Mouse (Mus musculus): ENCODE measurements around the gene Gm11099. TPM values are rescaled to one million over a fixed set of nuclear protein-coding genes. Genes with fewer than 3 reads are reported as not detected.

Gm11099 gene
- polyA plus RNA-seq, 1 experiment from 2014 or later: not detected

GRCm38 (mm10) chr2:58879876-58880275 lies 20.6 kb downstream of the Gm11099 start:
- ATAC-seq (ENCODE audit: low FRiP score) (no peak), DNase-seq (ENCODE audit: low spot score) (no peak)
- no peak overlapping the region for H3K27ac ChIP-seq (ENCODE audit: low read depth, low read length)
- H3K4me2 ChIP-seq (replicated peaks; ENCODE audit: low read depth, low read length): no peak overlapping the region
- no peaks in the 10 kb centered on the region for H3K4me1 ChIP-seq (replicated peaks; ENCODE audit: control insufficient read depth, insufficient read depth, low read length)
- H3K36me3 ChIP-seq (ENCODE audit: control insufficient read depth, insufficient read depth, low read length): no peaks in the 10 kb centered on the region
- no peak overlapping the region for H3K9ac ChIP-seq (ENCODE audit: low read depth, low read length)
- H3K27me3 ChIP-seq (ENCODE audit: control insufficient read depth, insufficient read depth, low read length): no peaks in the 10 kb centered on the region
- H3K9me3 ChIP-seq (ENCODE audit: control insufficient read depth, low read length): no peaks in the 10 kb centered on the region
- WGBS: 42% methylated on average over 3 of the region's 3 CpGs
- H3K4me3 ChIP-seq (ENCODE audit: low read depth, low read length): no peak overlapping the region

- no peaks in the 10 kb centered on the region for H3K27me3 ChIP-seq (ENCODE audit: control insufficient read depth, insufficient read depth, low read length)
- DNase-seq (ENCODE audit: low spot score): no peak
- 72% methylated on average over 4 of the region's 4 CpGs for WGBS
Measured at GRCm38 (mm10) chr2:58905057-58905456, 45.8 kb downstream of the Gm11099 start.

GRCm38 (mm10) chr2:58906814-58907516 lies 47.7 kb downstream of the Gm11099 start:
- DNase-seq (ENCODE audit: low spot score) (peak; percentile 12), ATAC-seq (ENCODE audit: low FRiP score) (no peak)
- Histone ChIP-seq H3K4me2 (replicated peaks; ENCODE audit: low read depth, low read length) (no peak overlapping the region), H3K27ac (ENCODE audit: low read depth, low read length) (no peak overlapping the region), H3K4me3 (ENCODE audit: low read depth, low read length) (no peak overlapping the region), H3K36me3 (ENCODE audit: control insufficient read depth, insufficient read depth, low read length) (no peaks in the 10 kb centered on the region), H3K9me3 (ENCODE audit: control insufficient read depth, low read length) (no peaks in the 10 kb centered on the region), H3K4me1 (replicated peaks; ENCODE audit: control insufficient read depth, insufficient read depth, low read length) (peaks cover 3% of the 10 kb centered on the region; the same call in 1 of the 2 replicates), H3K27me3 (ENCODE audit: control insufficient read depth, insufficient read depth, low read length) (no peaks in the 10 kb centered on the region), H3K9ac (ENCODE audit: low read depth, low read length) (no peak overlapping the region)
- WGBS: 41% methylated on average over 14 of the region's 14 CpGs

More at GRCm38 (mm10) chr2:58905057-58905456, 45.8 kb downstream of the Gm11099 start:
- H3K4me1 ChIP-seq (replicated peaks; ENCODE audit: control insufficient read depth, insufficient read depth, low read length): peaks cover 3% of the 10 kb centered on the region; the same call in 1 of the 2 replicates
- no peak overlapping the region for H3K9ac ChIP-seq (ENCODE audit: low read depth, low read length)
- H3K4me2 ChIP-seq (replicated peaks; ENCODE audit: low read depth, low read length): no peak overlapping the region
- H3K4me3 ChIP-seq (ENCODE audit: low read depth, low read length): no peak overlapping the region
- no peaks in the 10 kb centered on the region for H3K36me3 ChIP-seq (ENCODE audit: control insufficient read depth, insufficient read depth, low read length)
- no peak overlapping the region for H3K27ac ChIP-seq (ENCODE audit: low read depth, low read length)
- ATAC-seq (ENCODE audit: low FRiP score): no peak
- H3K9me3 ChIP-seq (ENCODE audit: control insufficient read depth, low read length): no peaks in the 10 kb centered on the region

GRCm38 (mm10) chr2:58912339-58912738 lies 53.1 kb downstream of the Gm11099 start:
- H3K27ac ChIP-seq (ENCODE audit: low read depth, low read length): no peak overlapping the region
- H3K4me3 ChIP-seq (ENCODE audit: low read depth, low read length): no peak overlapping the region
- ATAC-seq (ENCODE audit: low FRiP score) (no peak), DNase-seq (ENCODE audit: low spot score) (no peak)
- no peak overlapping the region for H3K4me2 ChIP-seq (replicated peaks; ENCODE audit: low read depth, low read length)
- no peaks in the 10 kb centered on the region for H3K27me3 ChIP-seq (ENCODE audit: control insufficient read depth, insufficient read depth, low read length)
- no peak overlapping the region for H3K9ac ChIP-seq (ENCODE audit: low read depth, low read length)
- H3K4me1 ChIP-seq (replicated peaks; ENCODE audit: control insufficient read depth, insufficient read depth, low read length): no peaks in the 10 kb centered on the region
- no peaks in the 10 kb centered on the region for H3K9me3 ChIP-seq (ENCODE audit: control insufficient read depth, low read length)
- H3K36me3 ChIP-seq (ENCODE audit: control insufficient read depth, insufficient read depth, low read length): no peaks in the 10 kb centered on the region
- WGBS: 95% methylated on average over 8 of the region's 9 CpGs

- H3K9me3 ChIP-seq (ENCODE audit: control insufficient read depth, low read length): no peaks in the 10 kb centered on the region
- no peaks in the 10 kb centered on the region for H3K36me3 ChIP-seq (ENCODE audit: control insufficient read depth, insufficient read depth, low read length)
- no peak overlapping the region for H3K4me3 ChIP-seq (ENCODE audit: low read depth, low read length)
- H3K27ac ChIP-seq (ENCODE audit: low read depth, low read length): no peak overlapping the region
- no peaks in the 10 kb centered on the region for H3K4me1 ChIP-seq (replicated peaks; ENCODE audit: control insufficient read depth, insufficient read depth, low read length)
- no peak overlapping the region for H3K4me2 ChIP-seq (replicated peaks; ENCODE audit: low read depth, low read length)
- ATAC-seq (ENCODE audit: low FRiP score): no peak
- H3K27me3 ChIP-seq (ENCODE audit: control insufficient read depth, insufficient read depth, low read length): no peaks in the 10 kb centered on the region
- WGBS: 39% methylated on average over 4 of the region's 4 CpGs
- DNase-seq (ENCODE audit: low spot score): no peak
- H3K9ac ChIP-seq (ENCODE audit: low read depth, low read length): no peak overlapping the region
Measured at GRCm38 (mm10) chr2:58918351-58918750, 59.1 kb downstream of the Gm11099 start.

GRCm38 (mm10) chr2:58925551-58925950 lies 66.3 kb downstream of the Gm11099 start:
- DNase-seq (ENCODE audit: low spot score) (no peak), ATAC-seq (ENCODE audit: low FRiP score) (no peak)
- H3K27me3 ChIP-seq (ENCODE audit: control insufficient read depth, insufficient read depth, low read length): no peaks in the 10 kb centered on the region
- WGBS: 95% methylated on average over 2 of the region's 2 CpGs
- H3K4me2 ChIP-seq (replicated peaks; ENCODE audit: low read depth, low read length): no peak overlapping the region
- no peaks in the 10 kb centered on the region for H3K4me1 ChIP-seq (replicated peaks; ENCODE audit: control insufficient read depth, insufficient read depth, low read length)
- no peaks in the 10 kb centered on the region for H3K9me3 ChIP-seq (ENCODE audit: control insufficient read depth, low read length)
- no peak overlapping the region for H3K4me3 ChIP-seq (ENCODE audit: low read depth, low read length)
- no peaks in the 10 kb centered on the region for H3K36me3 ChIP-seq (ENCODE audit: control insufficient read depth, insufficient read depth, low read length)
- H3K9ac ChIP-seq (ENCODE audit: low read depth, low read length): no peak overlapping the region
- no peak overlapping the region for H3K27ac ChIP-seq (ENCODE audit: low read depth, low read length)

- ATAC-seq (ENCODE audit: low FRiP score): no peak
Measured at GRCm38 (mm10) chr2:58941361-58941760, 82.1 kb downstream of the Gm11099 start.

GRCm38 (mm10) chr2:58948796-58949195 lies 89.6 kb downstream of the Gm11099 start:
- H3K27ac ChIP-seq (ENCODE audit: low read depth, low read length): no peak overlapping the region
- H3K4me1 ChIP-seq (replicated peaks; ENCODE audit: control insufficient read depth, insufficient read depth, low read length): no peaks in the 10 kb centered on the region
- no peak for DNase-seq (ENCODE audit: low spot score)
- no peak overlapping the region for H3K9ac ChIP-seq (ENCODE audit: low read depth, low read length)
- H3K27me3 ChIP-seq (ENCODE audit: control insufficient read depth, insufficient read depth, low read length): no peaks in the 10 kb centered on the region
- H3K36me3 ChIP-seq (ENCODE audit: control insufficient read depth, insufficient read depth, low read length): no peaks in the 10 kb centered on the region
- ATAC-seq (ENCODE audit: low FRiP score): no peak
- no peak overlapping the region for H3K4me3 ChIP-seq (ENCODE audit: low read depth, low read length)
- no peak overlapping the region for H3K4me2 ChIP-seq (replicated peaks; ENCODE audit: low read depth, low read length)
- 58% methylated on average over 7 of the region's 7 CpGs for WGBS
- H3K9me3 ChIP-seq (ENCODE audit: control insufficient read depth, low read length): no peaks in the 10 kb centered on the region

More at GRCm38 (mm10) chr2:58941361-58941760, 82.1 kb downstream of the Gm11099 start:
- H3K27ac ChIP-seq (ENCODE audit: low read depth, low read length): no peak overlapping the region
- H3K4me1 ChIP-seq (replicated peaks; ENCODE audit: control insufficient read depth, insufficient read depth, low read length): no peaks in the 10 kb centered on the region
- DNase-seq (ENCODE audit: low spot score): no peak
- 89% methylated on average over 4 of the region's 4 CpGs for WGBS
- H3K4me2 ChIP-seq (replicated peaks; ENCODE audit: low read depth, low read length): no peak overlapping the region
- no peak overlapping the region for H3K9ac ChIP-seq (ENCODE audit: low read depth, low read length)
- H3K27me3 ChIP-seq (ENCODE audit: control insufficient read depth, insufficient read depth, low read length): no peaks in the 10 kb centered on the region
- no peaks in the 10 kb centered on the region for H3K36me3 ChIP-seq (ENCODE audit: control insufficient read depth, insufficient read depth, low read length)
- no peak overlapping the region for H3K4me3 ChIP-seq (ENCODE audit: low read depth, low read length)
- no peaks in the 10 kb centered on the region for H3K9me3 ChIP-seq (ENCODE audit: control insufficient read depth, low read length)

GRCm38 (mm10) chr2:58952101-58952500 lies 92.9 kb downstream of the Gm11099 start:
- H3K27me3 ChIP-seq (ENCODE audit: control insufficient read depth, insufficient read depth, low read length): no peaks in the 10 kb centered on the region
- no peak overlapping the region for H3K4me2 ChIP-seq (replicated peaks; ENCODE audit: low read depth, low read length)
- DNase-seq (ENCODE audit: low spot score) (no peak), ATAC-seq (ENCODE audit: low FRiP score) (no peak)
- H3K9ac ChIP-seq (ENCODE audit: low read depth, low read length): no peak overlapping the region
- H3K4me1 ChIP-seq (replicated peaks; ENCODE audit: control insufficient read depth, insufficient read depth, low read length): no peaks in the 10 kb centered on the region
- H3K36me3 ChIP-seq (ENCODE audit: control insufficient read depth, insufficient read depth, low read length): no peaks in the 10 kb centered on the region
- H3K27ac ChIP-seq (ENCODE audit: low read depth, low read length): no peak overlapping the region
- 91% methylated on average over 3 of the region's 3 CpGs for WGBS
- H3K4me3 ChIP-seq (ENCODE audit: low read depth, low read length): no peak overlapping the region
- no peaks in the 10 kb centered on the region for H3K9me3 ChIP-seq (ENCODE audit: control insufficient read depth, low read length)
